Mouse (Mus musculus): ENCODE results near the gene E030018B13Rik.

E030018B13Rik gene

DNA sequence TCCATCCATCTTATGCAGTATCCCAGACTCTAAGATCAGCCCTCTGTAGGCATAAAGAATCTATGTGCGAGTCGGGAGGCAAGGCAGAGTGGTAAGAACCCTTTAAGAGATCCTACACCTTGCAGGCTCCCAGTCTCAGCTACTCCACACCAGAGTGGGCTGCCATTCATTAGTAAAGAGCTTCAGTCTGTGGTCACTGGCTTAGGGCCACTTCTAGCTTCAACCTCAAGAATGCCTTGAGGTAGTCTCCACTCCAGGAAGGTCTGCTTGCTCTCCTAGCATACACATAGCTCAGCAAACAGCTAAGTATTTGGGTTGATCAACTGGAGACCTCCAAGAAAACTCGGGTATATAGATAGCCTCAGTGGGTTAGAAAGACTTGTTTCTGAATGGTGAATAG is 19.0 kb upstream of the E030018B13Rik start:
- DNase-seq (ENCODE audit: low read depth, low spot score), result no peak

GRCm38 (mm10) chr7:63898201-63898600 is 18.5 kb upstream of the E030018B13Rik start:
- no peak for DNase-seq (ENCODE audit: low read depth, low spot score)

DNA sequence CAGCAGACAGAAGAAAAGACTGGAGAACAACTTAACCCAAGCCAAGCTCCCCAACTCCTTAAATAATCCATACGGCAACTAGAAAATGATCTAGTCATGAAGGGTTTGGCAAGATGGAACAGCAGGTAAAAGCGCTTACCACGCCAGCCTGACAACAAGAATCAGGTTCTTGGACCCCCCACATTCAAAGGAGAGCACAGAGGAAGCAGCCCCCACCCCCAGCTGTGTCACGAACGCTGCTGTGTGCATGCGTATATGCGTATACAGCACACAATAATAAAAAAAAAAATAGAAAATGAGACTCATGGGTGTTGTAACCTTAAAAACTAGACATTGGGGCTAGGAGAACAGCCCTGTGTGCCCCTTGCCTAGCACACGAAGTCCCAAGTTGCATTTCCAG is 16.7 kb upstream of the E030018B13Rik start:
- DNase-seq (ENCODE audit: low read depth, low spot score), result no peak

DNA sequence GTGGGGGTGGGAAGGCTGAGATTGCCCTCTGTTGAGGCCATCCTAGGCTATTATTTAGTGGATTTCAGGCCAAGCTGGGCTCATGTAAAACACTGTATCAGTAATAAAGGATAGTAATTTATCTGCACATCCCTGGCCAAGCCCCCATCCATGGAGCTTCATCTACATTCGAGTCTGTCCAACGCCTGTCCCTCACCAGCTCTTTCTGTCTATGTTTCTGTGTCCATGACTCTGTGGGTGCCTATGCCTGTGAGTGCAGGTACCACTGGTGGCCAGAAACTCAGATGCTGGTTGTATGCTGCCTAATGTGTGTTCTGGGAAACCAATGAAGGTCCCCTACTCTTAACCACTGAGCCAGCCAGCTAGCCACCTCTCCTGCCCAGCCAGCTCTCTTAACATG is 16.2 kb upstream of the E030018B13Rik start:
- no peak for DNase-seq (ENCODE audit: low read depth, low spot score)

- no peak for DNase-seq (ENCODE audit: low read depth, low spot score)
Measured at GRCm38 (mm10) chr7:63901346-63901745, 15.3 kb upstream of the E030018B13Rik start.

DNA sequence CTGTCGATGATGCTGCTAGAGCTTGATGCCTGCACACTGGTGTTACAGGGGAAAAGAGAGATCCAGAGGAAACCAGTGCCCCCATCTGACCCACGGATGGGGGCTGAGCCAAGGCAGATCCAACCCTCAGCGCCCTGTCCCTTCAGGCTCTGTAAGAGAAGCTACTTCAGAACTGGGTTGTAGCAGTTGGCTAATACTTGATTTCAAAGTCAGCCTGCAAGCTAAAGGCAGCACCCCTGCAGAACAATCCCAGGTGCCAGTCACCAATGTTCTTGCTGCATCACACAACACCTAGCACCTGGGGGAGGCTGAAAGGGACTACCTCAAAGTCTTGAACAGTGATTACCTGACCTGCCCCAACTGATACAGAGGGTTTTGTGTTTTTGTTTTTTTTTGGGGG is 14.7 kb upstream of the E030018B13Rik start:
- DNase-seq (ENCODE audit: low read depth, low spot score), result no peak

DNA sequence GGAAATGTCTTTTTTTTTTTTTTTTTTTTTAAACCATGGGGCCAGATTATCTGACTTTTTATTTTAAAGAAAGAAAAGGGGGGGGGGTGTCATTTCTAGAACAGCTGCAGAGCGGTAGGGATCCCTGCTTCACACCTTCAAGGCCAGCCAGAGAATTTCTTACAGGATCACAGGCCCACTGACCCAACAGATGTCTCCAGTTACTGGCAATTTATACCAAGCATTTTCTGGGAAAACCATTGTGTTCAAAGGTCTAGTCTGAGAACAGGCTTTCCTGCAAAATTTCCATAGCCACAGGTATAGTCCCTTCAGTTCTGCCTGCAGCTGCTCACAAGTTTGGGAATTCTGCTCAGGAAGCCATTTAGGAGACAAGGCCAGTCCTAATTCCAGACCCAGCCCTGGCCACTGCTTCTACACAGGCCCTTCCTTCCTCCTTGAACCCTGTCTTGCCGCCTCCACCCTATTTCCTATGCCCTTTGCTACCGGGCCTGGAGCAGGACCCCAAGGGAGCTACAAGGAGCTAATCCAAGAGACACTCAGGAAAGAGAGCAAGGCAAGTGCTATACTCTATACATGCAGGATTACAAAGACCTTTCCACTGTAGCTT is 13.9 kb upstream of the E030018B13Rik start:
- DNase-seq (ENCODE audit: low read depth, low spot score), result no peak

- DNase-seq (ENCODE audit: low read depth, low spot score), result no peak
Measured at GRCm38 (mm10) chr7:63903635-63904380, 12.8 kb upstream of the E030018B13Rik start.

DNA sequence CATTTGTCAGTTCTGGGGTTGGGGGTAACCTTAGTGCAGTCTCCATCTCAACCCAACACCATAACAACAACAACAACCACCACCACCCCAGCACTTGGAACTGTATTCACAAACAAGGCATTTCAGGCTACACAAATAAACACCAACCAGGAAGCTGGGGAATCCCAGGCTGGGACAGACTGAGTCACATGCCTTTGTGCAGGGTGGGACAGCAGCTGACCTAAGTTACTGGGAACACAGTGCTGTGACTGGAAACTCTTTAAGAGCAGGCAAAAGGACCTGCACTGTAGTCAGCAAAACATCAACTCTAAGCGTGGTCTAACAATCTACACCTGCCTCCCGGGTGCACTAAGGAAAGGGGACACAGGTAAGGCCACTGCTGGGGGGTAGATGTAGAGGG is 11.5 kb upstream of the E030018B13Rik start:
- DNase-seq (ENCODE audit: low read depth, low spot score), result no peak

GRCm38 (mm10) chr7:63905642-63906041 is 11.0 kb upstream of the E030018B13Rik start:
- DNase-seq (ENCODE audit: low read depth, low spot score), result no peak

GRCm38 (mm10) chr7:63907778-63908495 is 8.7 kb upstream of the E030018B13Rik start:
- no peak for DNase-seq (ENCODE audit: low read depth, low spot score)

DNA sequence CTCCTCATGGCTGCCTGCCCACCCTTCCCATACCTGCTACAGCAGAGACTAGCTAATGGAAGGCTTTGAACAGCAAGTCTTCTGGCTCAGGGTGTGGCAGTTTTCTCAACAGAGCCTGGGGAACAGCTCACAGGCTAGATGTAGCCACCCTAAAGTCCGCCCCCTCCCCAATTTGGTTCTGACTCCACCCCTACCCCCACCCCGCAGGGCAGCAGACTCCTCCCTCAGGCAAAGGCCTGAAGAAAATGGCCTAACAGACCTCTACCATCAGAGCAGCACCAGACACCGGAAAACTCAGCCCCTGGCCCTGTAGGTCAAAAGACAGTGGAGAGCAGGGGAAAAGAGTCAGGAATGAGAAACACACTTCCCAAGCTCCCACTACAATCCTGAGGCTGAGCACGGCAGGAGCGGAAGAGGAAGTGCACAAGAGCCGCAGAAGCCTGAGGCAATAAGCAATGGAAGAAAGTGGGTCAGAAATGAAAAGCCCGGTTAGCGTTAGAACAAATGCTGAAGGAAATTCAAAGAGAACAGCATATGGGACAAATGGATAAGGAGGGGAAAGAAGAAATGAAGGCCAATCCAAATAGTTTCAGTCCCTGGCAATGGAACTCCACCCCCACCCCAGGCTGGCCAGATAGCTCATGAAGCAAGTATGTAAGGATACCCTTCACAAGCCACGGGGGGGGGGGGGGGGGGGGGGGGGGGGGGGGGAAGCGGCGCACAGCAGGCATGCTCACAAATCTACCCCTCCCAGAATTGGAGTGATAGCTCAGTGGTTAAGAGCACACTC is 8.0 kb upstream of the E030018B13Rik start:
- no peak for DNase-seq (ENCODE audit: low read depth, low spot score)

- no peak for DNase-seq (ENCODE audit: low read depth, low spot score)
Measured at GRCm38 (mm10) chr7:63910225-63910624, 6.4 kb upstream of the E030018B13Rik start.

DNA sequence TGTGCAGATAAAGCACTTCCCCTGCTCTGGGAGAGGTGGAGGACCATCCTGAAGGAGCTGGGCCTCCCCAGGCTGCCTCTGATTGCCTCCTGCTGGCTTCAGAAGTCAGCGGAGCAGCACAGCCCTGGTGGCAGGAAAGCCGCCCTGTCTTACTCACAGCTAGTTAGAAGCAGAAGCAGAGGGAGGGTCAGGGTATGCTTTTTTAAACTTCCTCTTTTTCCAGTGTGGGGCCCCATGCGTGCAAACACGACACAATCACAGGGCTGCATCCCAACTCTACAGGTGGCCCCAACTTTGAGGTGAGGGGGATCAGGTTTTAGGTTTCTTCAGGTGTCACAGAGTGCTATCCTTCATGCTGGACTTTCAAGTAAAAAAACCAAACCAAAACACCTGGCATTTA is 5.7 kb upstream of the E030018B13Rik start:
- no peak for DNase-seq (ENCODE audit: low read depth, low spot score)

GRCm38 (mm10) chr7:63911383-63912233 is 5.0 kb upstream of the E030018B13Rik start:
- DNase-seq (ENCODE audit: low read depth, low spot score), result no peak

DNA sequence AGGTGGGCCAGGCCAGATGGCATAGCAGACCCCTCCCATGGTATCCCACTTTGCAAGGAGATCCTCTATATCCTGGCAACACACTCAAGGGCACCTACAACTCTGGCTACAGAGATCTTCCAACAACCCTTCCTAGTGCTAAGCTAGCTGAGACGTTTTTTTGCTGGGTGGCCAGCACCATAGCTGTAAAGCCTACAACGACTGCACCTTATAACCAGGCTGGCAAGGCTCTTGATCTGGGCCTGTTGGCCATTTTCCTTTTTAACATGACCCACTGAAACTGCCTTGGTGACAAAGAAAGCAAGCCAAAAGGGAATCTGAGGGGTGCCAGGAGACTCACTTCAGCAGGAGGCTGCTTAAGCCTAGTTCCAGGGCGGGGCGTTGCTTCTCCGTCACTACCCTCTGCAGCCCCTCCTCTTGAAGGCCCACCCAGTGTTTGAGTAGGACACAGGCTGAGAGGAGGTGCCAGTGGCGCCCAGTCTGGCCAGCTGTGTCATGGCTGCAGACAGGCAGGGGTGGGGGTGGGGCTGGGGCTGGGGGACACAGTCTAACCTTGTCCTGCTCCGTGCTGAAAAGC is 4.3 kb upstream of the E030018B13Rik start:
- no peak for DNase-seq (ENCODE audit: low read depth, low spot score)

- DNase-seq (ENCODE audit: low read depth, low spot score), result no peak
Measured at GRCm38 (mm10) chr7:63912924-63913723, 3.5 kb upstream of the E030018B13Rik start.

DNA sequence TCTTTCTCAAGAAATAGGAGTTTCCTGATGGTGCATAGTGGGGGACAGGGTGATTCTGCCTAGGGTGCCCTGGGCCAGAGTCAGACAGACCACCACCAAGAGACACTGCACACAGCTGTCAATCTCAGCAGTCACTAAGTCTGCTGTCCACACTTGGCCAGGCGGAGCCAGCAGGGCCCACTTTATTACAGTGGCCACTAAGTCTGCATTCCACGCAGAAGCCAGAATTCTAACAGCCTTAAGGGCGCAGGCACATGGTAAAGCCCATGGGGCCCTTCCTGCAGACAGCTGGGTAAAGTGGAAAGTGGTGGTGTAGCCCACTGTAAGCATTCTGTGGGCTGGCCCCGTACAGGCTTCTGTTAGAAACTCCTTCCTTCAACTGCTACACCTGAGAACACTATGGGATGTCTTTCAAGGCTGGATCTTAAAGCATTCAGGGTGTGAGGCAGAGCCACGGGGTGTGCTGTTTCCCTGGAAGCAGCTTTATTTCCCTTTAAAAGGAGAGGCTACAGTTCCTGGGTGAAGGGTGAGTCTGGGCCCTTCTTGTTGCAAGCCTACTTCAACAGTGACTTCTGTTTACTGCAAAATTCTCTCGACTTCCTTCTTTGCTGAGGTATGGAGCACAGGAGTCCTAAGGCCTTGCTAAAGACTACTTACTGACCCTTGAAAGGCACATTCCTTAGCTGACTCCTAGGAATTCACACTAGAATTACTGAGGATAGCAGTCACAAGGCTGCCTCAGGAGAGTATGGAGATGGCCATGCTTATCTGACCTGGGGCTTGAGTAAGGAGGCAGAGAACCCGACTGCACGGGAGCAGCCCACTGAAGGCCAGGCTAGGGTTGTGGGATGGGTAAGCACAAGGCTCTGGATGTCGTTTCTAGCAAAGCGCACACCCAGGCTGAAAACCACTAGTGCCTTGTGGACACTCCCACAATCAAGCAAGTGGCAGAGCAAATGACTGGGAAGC is 2.6 kb upstream of the E030018B13Rik start:
- no peak for DNase-seq (ENCODE audit: low read depth, low spot score)

GRCm38 (mm10) chr7:63914891-63915290 is 1.8 kb upstream of the E030018B13Rik start:
- DNase-seq (ENCODE audit: low read depth, low spot score), result no peak
